Mouse (Mus musculus) neural tube, embryonic 13.5 days (tissue): ENCODE results near the gene Olah. TPM values are rescaled to one million over a fixed set of nuclear protein-coding genes. Genes with fewer than 3 reads are reported as not detected.

Experiments used
- ATAC-seq: fragments of 200-750 bp; cut with Nextera tagmentation; 2 replicates; pipeline ENCODE4 v1.8.0; 2017; ENCODE audit warnings: low read depth, mild to moderate bottlenecking, moderate TSS enrichment, moderate library complexity
- H3K27ac ChIP-seq: fragments of 300-500 bp; sonication (generic); replicated peaks from 2 replicates; pipeline ENCODE4 v1.5.1; 2015; ENCODE audit warnings: moderate library complexity, mild to moderate bottlenecking, inconsistent platforms
- H3K27me3 ChIP-seq: fragments of 300-500 bp; sonication (generic); 2 replicates; pipeline ENCODE4 v1.6.1; 2015; ENCODE audit warnings: mild to moderate bottlenecking, inconsistent platforms
- H3K36me3 ChIP-seq: fragments of 300-500 bp; sonication (generic); 2 replicates; pipeline ENCODE4 v1.6.1; 2015; ENCODE audit warnings: mild to moderate bottlenecking, inconsistent platforms
- H3K4me1 ChIP-seq: fragments of 300-500 bp; sonication (generic); replicated peaks from 2 replicates; pipeline ENCODE4 v1.6.1; 2015; ENCODE audit warnings: inconsistent platforms
- H3K4me2 ChIP-seq: fragments of 300-500 bp; sonication (generic); 2 replicates; pipeline ENCODE4 v1.6.1; 2015; ENCODE audit warnings: inconsistent platforms, mild to moderate bottlenecking, moderate library complexity
- H3K4me3 ChIP-seq: fragments of 300-500 bp; sonication (generic); 2 replicates; pipeline ENCODE4 v1.5.1; 2015; ENCODE audit warnings: mild to moderate bottlenecking, inconsistent platforms
- H3K9ac ChIP-seq: fragments of 300-500 bp; sonication (generic); 2 replicates; pipeline ENCODE4 v1.6.1; 2015; ENCODE audit warnings: moderate library complexity, mild to moderate bottlenecking, inconsistent platforms
- H3K9me3 ChIP-seq: fragments of 300-500 bp; sonication (generic); 2 replicates; pipeline ENCODE4 v1.6.1; 2016; ENCODE audit warnings: inconsistent platforms
- WGBS: fragments of 180-500 bp; shearing (Covaris S2); methylation state at CpG from one replicate; pipeline ENCODE4 v1.1.7; 2015; 5-methylcytosine and 5-hydroxymethylcytosine counted together
- polyA plus RNA-seq: library from polyadenylated mRNA; unstranded; fragments of >200 nt; fragmentation: Nextera tagmentation; extraction: Ambion mirVana; gene quantifications from 2 replicates; pipeline ENCODE4 v1.2.1, GENCODE M21; 2015

Olah gene
- polyA plus RNA-seq, 1 experiment from 2014 or later, result not detected

DNA sequence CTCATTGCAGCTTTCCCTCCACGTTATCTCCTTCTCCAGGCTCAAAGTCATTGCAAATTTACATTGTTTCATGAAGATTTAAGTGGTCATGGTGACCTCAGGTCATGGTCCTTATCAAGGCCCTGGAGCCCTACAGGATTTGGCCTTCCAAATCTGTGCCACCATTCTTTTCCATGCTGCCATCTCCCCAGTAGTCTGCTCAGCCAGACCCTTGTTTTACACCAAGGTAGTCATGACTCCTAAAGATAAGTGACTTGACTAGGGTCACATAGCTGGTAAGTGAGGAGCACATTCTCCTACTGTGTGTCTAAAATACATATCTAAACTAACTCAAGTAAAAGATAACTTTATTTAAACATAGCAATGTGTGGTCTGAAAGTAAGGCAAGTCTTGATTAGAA lies 104.8 kb downstream of the Olah start:
- ATAC-seq, result no peak
- H3K27ac ChIP-seq, result no peak overlapping the region
- no peaks in the 10 kb centered on the region for H3K4me1 ChIP-seq
- H3K36me3 ChIP-seq, result no peaks in the 10 kb centered on the region
- no peaks in the 10 kb centered on the region for H3K27me3 ChIP-seq
- no peak overlapping the region for H3K4me3 ChIP-seq
- no peak overlapping the region for H3K9ac ChIP-seq
- H3K4me2 ChIP-seq, result no peak overlapping the region
- H3K9me3 ChIP-seq, result no peaks in the 10 kb centered on the region
- WGBS, result 84% methylated on average over 1 of the region's 1 CpGs

Other genes with a start within 250 kb of the Olah start
- 79.6 and 80.8 TPM in 2 replicates for gene Nmt2, start 113.0 kb downstream of the Olah start, polyA plus RNA-seq
- 11.3 and 12.2 TPM in 2 replicates for gene Rpp38, start 64.6 kb downstream of the Olah start, polyA plus RNA-seq
- gene Acbd7, start 61.0 kb downstream of the Olah start, polyA plus RNA-seq, result 1.3 and 2.3 TPM in 2 replicates
- 1.1 and 2.2 TPM in 2 replicates for gene Meig1, start 25.4 kb upstream of the Olah start, polyA plus RNA-seq
- gene Dclre1c, start 26.9 kb upstream of the Olah start, polyA plus RNA-seq, result 7.3 and 9.9 TPM in 2 replicates
- gene Suv39h2, start 77.8 kb upstream of the Olah start, polyA plus RNA-seq, result 10.4 and 12.8 TPM in 2 replicates
- gene Gm45902, start 115.6 kb upstream of the Olah start, polyA plus RNA-seq, result 8.1 and 8.2 TPM in 2 replicates
- gene Hspa14, start 115.6 kb upstream of the Olah start, polyA plus RNA-seq, result 63.1 and 70.7 TPM in 2 replicates
- gene Cdnf, start 115.8 kb upstream of the Olah start, polyA plus RNA-seq, result 0.10 and 0.69 TPM in 2 replicates
- gene Fam107b, start 173.3 kb upstream of the Olah start, polyA plus RNA-seq, result 38.3 and 42.7 TPM in 2 replicates